Mouse (Mus musculus): ENCODE results near the gene Galm.

- TF ChIP-seq ETS1 (IDR thresholded peaks at IDR 0.05; ENCODE audit: low read depth, low read length) (no peak), CTCF (IDR thresholded peaks at IDR 0.05 in 2 of 3, conservative IDR thresholded peaks at IDR 0.05 in 1 of 3; ENCODE audit: control insufficient read depth in 1 of 3, insufficient read depth in 1 of 3, low read depth in 2 of 3, low read length in 3 of 3, poor library complexity in 1 of 3, severe bottlenecking in 1 of 3) (no peak), GATA1 (IDR thresholded peaks at IDR 0.05; ENCODE audit: low read depth, low read length) (no peak), EP300 (IDR thresholded peaks at IDR 0.05; ENCODE audit: low read depth in 1 of 2, low read length in 2 of 2) (no peak), HCFC1 (IDR thresholded peaks at IDR 0.05; ENCODE audit: low read depth, low read length) (no peak)
These were observed 46.4 kb downstream of the Galm start for GRCm38 (mm10) chr17:80173708-80174107.

Data from MEL (cell line).